Mouse (Mus musculus) myocyte (in vitro differentiated cells): ENCODE data around the gene Anks3. TPM values are rescaled to one million over a fixed set of nuclear protein-coding genes. Genes with fewer than 3 reads are reported as not detected.

Experiments
- H3K27me3 ChIP-seq: one replicate; pipeline ENCODE4 v1.6.1; 2011; ENCODE audit not compliant: control insufficient read depth, insufficient read depth, insufficient read length
- H3K36me3 ChIP-seq: one replicate; pipeline ENCODE4 v1.6.1; 2011; ENCODE audit not compliant: control insufficient read depth, insufficient read depth
- H3K4me2 ChIP-seq: one replicate; pipeline ENCODE4 v1.6.1; 2011; ENCODE audit warnings: low read depth, control low read depth
- H3K4me3 ChIP-seq: one replicate; pipeline ENCODE4 v1.5.1; 2011; ENCODE audit warnings: mild to moderate bottlenecking, control low read depth, moderate library complexity
- H3K79me2 ChIP-seq: one replicate; pipeline ENCODE4 v1.6.1; 2011; ENCODE audit not compliant: control insufficient read depth, insufficient read depth
- H3ac ChIP-seq: one replicate; pipeline ENCODE4 v1.6.1; 2011; ENCODE audit not compliant: control insufficient read depth, insufficient read length
- CEBPB ChIP-seq: IDR thresholded peaks from 2 replicates; pipeline ENCODE4 v1.6.1; 2011; ENCODE audit warnings: mild to moderate bottlenecking, moderate library complexity; ENCODE audit not compliant: poor library complexity, insufficient read depth, severe bottlenecking
- E2F4 ChIP-seq: IDR thresholded peaks from one replicate; pipeline ENCODE4 v1.6.1; 2011; ENCODE audit warnings: mild to moderate bottlenecking, control low read depth, moderate library complexity; ENCODE audit not compliant: insufficient read depth
- MAX ChIP-seq: IDR thresholded peaks from one replicate; pipeline ENCODE4 v1.6.1; 2011; ENCODE audit warnings: low read depth, mild to moderate bottlenecking, control low read depth
- MYOD1 ChIP-seq, 3 experiments: IDR thresholded peaks; one replicate each; pipeline ENCODE4 v1.6.1; 2011; ENCODE audit warnings: control low read depth in 2 of 3, low read depth in 2 of 3, mild to moderate bottlenecking in 2 of 3, moderate library complexity in 1 of 3; ENCODE audit not compliant: insufficient read length in 2 of 3, control insufficient read depth in 1 of 3
- MYOG ChIP-seq, 3 experiments: IDR thresholded peaks; one replicate each; pipeline ENCODE4 v1.6.1; 2011; ENCODE audit warnings: control low read depth in 2 of 3, low read depth in 2 of 3, mild to moderate bottlenecking in 2 of 3; ENCODE audit not compliant: insufficient read length in 2 of 3, control insufficient read depth in 1 of 3, insufficient read depth in 1 of 3
- POLR2A ChIP-seq: IDR thresholded peaks from one replicate; pipeline ENCODE4 v1.6.1; 2011; ENCODE audit warnings: low read depth, mild to moderate bottlenecking, control low read depth, moderate library complexity; ENCODE audit not compliant: insufficient read length
- POLR2AphosphoS2 ChIP-seq: IDR thresholded peaks from one replicate; pipeline ENCODE4 v1.6.1; 2011; ENCODE audit warnings: low read depth, control low read depth; ENCODE audit not compliant: insufficient read length
- REST ChIP-seq: IDR thresholded peaks from one replicate; pipeline ENCODE4 v1.6.1; 2011; ENCODE audit warnings: mild to moderate bottlenecking, control low read depth, moderate library complexity; ENCODE audit not compliant: insufficient read depth, insufficient read length
- SRF ChIP-seq: IDR thresholded peaks from one replicate; pipeline ENCODE4 v1.6.1; 2011; ENCODE audit warnings: low read depth; ENCODE audit not compliant: control insufficient read depth, insufficient read length
- TCF12 ChIP-seq: IDR thresholded peaks from one replicate; pipeline ENCODE4 v1.6.1; 2011; ENCODE audit warnings: mild to moderate bottlenecking, control low read depth; ENCODE audit not compliant: poor library complexity, insufficient read depth, severe bottlenecking
- TCF3 ChIP-seq: IDR thresholded peaks from one replicate; pipeline ENCODE4 v1.6.1; 2011; ENCODE audit warnings: low read depth, control low read depth; ENCODE audit not compliant: insufficient read length
- USF1 ChIP-seq: IDR thresholded peaks from one replicate; pipeline ENCODE4 v1.6.1; 2011; ENCODE audit warnings: low read depth, mild to moderate bottlenecking, control low read depth, moderate library complexity
- polyA plus RNA-seq: library from polyadenylated mRNA; unstranded; fragments of >200 nt; fragmentation: generic; extraction: Trizol; gene quantifications from one replicate; pipeline ENCODE4 v1.2.1, GENCODE M21; 2012; ENCODE audit warnings: missing spikeins

Gene Anks3
- polyA plus RNA-seq, 1 experiment, result 25.2 TPM

- Histone ChIP-seq H3K4me2 (peak overlapping the region; percentile 64), H3K27me3 (no peaks in the 10 kb centered on the region), H3ac (no peak overlapping the region), H3K4me3 (no peak overlapping the region), H3K36me3 (peaks cover 14% of the 10 kb centered on the region), H3K79me2 (no peaks in the 10 kb centered on the region)
- no peak for TF ChIP-seq MYOG (IDR thresholded peaks at IDR 0.05; ENCODE audit: control insufficient read depth in 1 of 3, insufficient read depth in 1 of 3, insufficient read length in 2 of 3, low read depth in 2 of 3)
- TF ChIP-seq REST, result no peak
- no peak for TF ChIP-seq TCF12
- TF ChIP-seq POLR2A, result no peak
- TF ChIP-seq SRF, result no peak
Observed at GRCm38 (mm10) chr16:4913783-4914735, 49.9 kb downstream of the Anks3 start.

GRCm38 (mm10) chr16:4912907-4913782, 50.9 kb downstream of the Anks3 start:
- no peak overlapping the region for H3K4me3 ChIP-seq
- H3ac ChIP-seq, result peak overlapping the region; percentile 11
- no peaks in the 10 kb centered on the region for H3K27me3 ChIP-seq
- peak overlapping the region; percentile 64 for H3K4me2 ChIP-seq
- peaks cover 14% of the 10 kb centered on the region for H3K36me3 ChIP-seq
- TF ChIP-seq CEBPB, result 0 out of 2 replicates have a peak, but pooled peaks have one; percentile 0
- no peak for TF ChIP-seq POLR2A
- H3K79me2 ChIP-seq, result no peaks in the 10 kb centered on the region

GRCm38 (mm10) chr16:4912074-4912648, 51.8 kb downstream of the Anks3 start:
- no peak for TF ChIP-seq POLR2AphosphoS2
- TF ChIP-seq SRF, result no peak
- TF ChIP-seq CEBPB, result no peak
- no peak for TF ChIP-seq REST
- no peak for TF ChIP-seq E2F4
- no peak for TF ChIP-seq USF1
- TF ChIP-seq MYOG (IDR thresholded peaks at IDR 0.05; ENCODE audit: control insufficient read depth in 1 of 3, insufficient read depth in 1 of 3, insufficient read length in 2 of 3, low read depth in 2 of 3), result no peak
- peaks cover 11% of the 10 kb centered on the region for H3K36me3 ChIP-seq
- no peaks in the 10 kb centered on the region for H3K79me2 ChIP-seq
- no peaks in the 10 kb centered on the region for H3K27me3 ChIP-seq
- no peak overlapping the region for H3K4me3 ChIP-seq
- H3ac ChIP-seq, result no peak overlapping the region
- H3K4me2 ChIP-seq, result peak overlapping the region; percentile 64

- TF ChIP-seq TCF12 (no peak), REST (no peak), POLR2A (no peak), MYOD1 (IDR thresholded peaks at IDR 0.05; ENCODE audit: control insufficient read depth in 1 of 3, insufficient read length in 2 of 3, low read depth in 2 of 3) (no peak), POLR2AphosphoS2 (no peak), MAX (no peak), USF1 (no peak), MYOG (IDR thresholded peaks at IDR 0.05; ENCODE audit: control insufficient read depth in 1 of 3, insufficient read depth in 1 of 3, insufficient read length in 2 of 3, low read depth in 2 of 3) (no peak), SRF (no peak), CEBPB (no peak), E2F4 (no peak), TCF3 (no peak)
- Histone ChIP-seq H3K4me2 (no peak overlapping the region), H3K36me3 (peaks cover 11% of the 10 kb centered on the region), H3ac (no peak overlapping the region), H3K4me3 (no peak overlapping the region), H3K27me3 (no peaks in the 10 kb centered on the region), H3K79me2 (no peaks in the 10 kb centered on the region)
Observed at GRCm38 (mm10) chr16:4910758-4911157, 53.2 kb downstream of the Anks3 start.

GRCm38 (mm10) chr16:4909745-4910144, 54.3 kb downstream of the Anks3 start:
- H3ac ChIP-seq, result no peak overlapping the region
- TF ChIP-seq POLR2A (no peak), USF1 (no peak), TCF3 (no peak), TCF12 (no peak), MAX (no peak), CEBPB (no peak), MYOG (IDR thresholded peaks at IDR 0.05; ENCODE audit: control insufficient read depth in 1 of 3, insufficient read depth in 1 of 3, insufficient read length in 2 of 3, low read depth in 2 of 3) (no peak), MYOD1 (IDR thresholded peaks at IDR 0.05; ENCODE audit: control insufficient read depth in 1 of 3, insufficient read length in 2 of 3, low read depth in 2 of 3) (no peak), E2F4 (no peak), SRF (no peak), POLR2AphosphoS2 (no peak), REST (no peak)
- H3K36me3 ChIP-seq, result peaks cover 11% of the 10 kb centered on the region

More at GRCm38 (mm10) chr16:4909745-4910144, 54.3 kb downstream of the Anks3 start:
- Histone ChIP-seq H3K79me2 (peaks cover 5% of the 10 kb centered on the region), H3K27me3 (no peaks in the 10 kb centered on the region), H3K4me2 (no peak overlapping the region), H3K4me3 (no peak overlapping the region)
